Mouse (Mus musculus) inflammation-experienced regulatory T-cells, adult 6 months (primary cell): ENCODE results near the gene Klf11. TPM values are rescaled to one million over a fixed set of nuclear protein-coding genes. Genes with fewer than 3 reads are reported as not detected.
"Not testable (repeated sequence)": the region's sequence is repeated elsewhere in the genome, so short reads cannot be mapped to it uniquely, and the experiment has no call there.

Experiments
- ATAC-seq: one replicate; pipeline ENCODE4 v1.8.0; 2017
- polyA plus RNA-seq, 3 experiments: library from polyadenylated mRNA; unstranded; fragments of 100-300 nt; shearing (Covaris generic); gene quantifications; one replicate each; pipeline ENCODE4 v1.2.1; 2017

Gene Klf11
- polyA plus RNA-seq, result 1 to 10 TPM; 2.3 to 3.6 (median 2.7) TPM

- peak; percentile 83 for ATAC-seq
Measured at GRCm38 (mm10) chr12:24651063-24651557, at the start of gene Klf11. Klf11 (plus strand) TSS chr12:24651274.

GRCm38 (mm10) chr12:24603266-24603665 is 47.8 kb upstream of the Klf11 start:
- ATAC-seq, result no peak

GRCm38 (mm10) chr12:24606166-24606565 is 44.9 kb upstream of the Klf11 start:
- no peak for ATAC-seq

- ATAC-seq, result no peak
Measured at GRCm38 (mm10) chr12:24612591-24612990, 38.5 kb upstream of the Klf11 start.

GRCm38 (mm10) chr12:24614452-24615075 is 36.5 kb upstream of the Klf11 start:
- ATAC-seq, result no peak

GRCm38 (mm10) chr12:24615140-24615539 is 35.9 kb upstream of the Klf11 start:
- ATAC-seq, result no peak

- no peak for ATAC-seq
Measured at GRCm38 (mm10) chr12:24619436-24619835, 31.6 kb upstream of the Klf11 start.

GRCm38 (mm10) chr12:24623486-24624251 is 27.4 kb upstream of the Klf11 start:
- no peak for ATAC-seq

GRCm38 (mm10) chr12:24626401-24626800 is 24.7 kb upstream of the Klf11 start:
- no peak for ATAC-seq

GRCm38 (mm10) chr12:24627215-24627614 is 23.9 kb upstream of the Klf11 start:
- no peak for ATAC-seq

- ATAC-seq, result peak; percentile 59
Measured at GRCm38 (mm10) chr12:24630220-24630619, 20.9 kb upstream of the Klf11 start.

GRCm38 (mm10) chr12:24632404-24632803 is 18.7 kb upstream of the Klf11 start:
- no peak for ATAC-seq

GRCm38 (mm10) chr12:24633753-24634191 is 17.3 kb upstream of the Klf11 start:
- ATAC-seq, result peak; percentile 65

GRCm38 (mm10) chr12:24634212-24634611 is 16.9 kb upstream of the Klf11 start:
- ATAC-seq, result no peak

GRCm38 (mm10) chr12:24634648-24635047 is 16.4 kb upstream of the Klf11 start:
- no peak for ATAC-seq

GRCm38 (mm10) chr12:24638787-24639186 is 12.3 kb upstream of the Klf11 start:
- not testable (repeated sequence) for ATAC-seq

- no peak for ATAC-seq
Measured at GRCm38 (mm10) chr12:24642370-24642802, 8.7 kb upstream of the Klf11 start.

- ATAC-seq, result no peak
Measured at GRCm38 (mm10) chr12:24644125-24644571, 6.9 kb upstream of the Klf11 start.

GRCm38 (mm10) chr12:24645901-24646300 is 5.2 kb upstream of the Klf11 start:
- ATAC-seq, result no peak

GRCm38 (mm10) chr12:24648094-24648493 is 3.0 kb upstream of the Klf11 start:
- ATAC-seq, result no peak

GRCm38 (mm10) chr12:24650415-24651062 is 535 bp upstream of the Klf11 start:
- ATAC-seq, result no peak

- peak; percentile 75 for ATAC-seq
Measured at GRCm38 (mm10) chr12:24651642-24652342, 718 bp downstream of the Klf11 start.
